Mouse (Mus musculus) erythroblast, adult 5-6 weeks (primary cell): ENCODE measurements around the gene Ndufs5. TPM values are rescaled to one million over a fixed set of nuclear protein-coding genes. Genes with fewer than 3 reads are reported as not detected.

Experiments
- ATAC-seq: replicated peaks from 2 replicates; pipeline ENCODE4 v1.8.0; 2016; ENCODE audit warnings: moderate number of reproducible peaks, mild to moderate bottlenecking, moderate TSS enrichment, inconsistent platforms; ENCODE audit not compliant: poor library complexity, low FRiP score, severe bottlenecking
- total RNA-seq, 2 experiments: library from RNA; stranded (forward) in 1 of 2; stranded (reverse) in 1 of 2; fragments of 150-400 nt in 1 of 2; fragments of 200-764, 138-1000 nt in 1 of 2; gene quantifications; 2 replicates each; pipeline versions ENCODE4 v1.2.3 to v1.2.4; 2015 to 2017; ENCODE audit warnings: low replicate concordance in 2 of 2

The Ndufs5 gene
- 25.3 and 32.9 TPM in 2 replicates for total RNA-seq (2015; ENCODE audit: low replicate concordance)
- total RNA-seq (2017; ENCODE audit: low replicate concordance), result 27.9 and 29.0 TPM in 2 replicates

DNA sequence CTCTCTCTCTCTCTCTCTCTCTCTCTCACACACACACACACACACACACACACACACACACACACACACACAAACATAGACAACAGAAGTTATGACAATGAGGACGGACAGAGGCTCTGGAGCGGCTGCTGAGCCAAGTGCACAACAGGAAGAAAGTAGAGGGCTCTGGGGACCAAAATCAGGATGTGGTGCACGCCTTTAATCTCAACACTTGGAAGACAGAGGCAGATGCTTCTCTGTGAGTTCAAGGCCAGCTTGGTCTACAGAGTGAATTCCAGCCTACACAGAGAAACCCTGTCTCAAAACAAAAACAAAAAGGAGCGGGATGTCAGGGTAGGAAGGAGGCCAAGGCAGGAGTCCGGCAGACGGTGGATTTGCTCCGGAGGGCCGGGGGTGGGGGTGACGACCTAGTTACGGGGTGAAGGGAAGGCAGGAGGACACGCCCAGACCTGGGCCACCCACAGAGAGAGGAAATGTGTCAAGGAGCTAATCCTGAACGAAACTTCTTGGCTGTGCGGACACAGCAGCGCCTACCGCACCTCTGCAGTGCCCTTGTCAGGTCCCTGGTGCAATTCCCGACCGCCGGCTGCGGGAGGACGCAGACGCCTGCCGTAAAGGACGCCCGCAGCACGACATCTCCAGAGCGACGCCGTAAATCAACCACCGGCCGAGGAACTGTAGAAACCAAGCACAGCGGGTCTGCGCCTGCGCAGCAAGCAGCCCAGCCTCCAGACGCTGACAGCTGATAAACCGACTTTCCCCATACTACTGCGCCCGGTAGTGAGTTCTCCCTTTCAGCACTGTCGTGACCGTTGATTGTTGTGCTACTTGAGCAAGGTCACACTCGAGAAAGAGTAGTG lies at the start of gene Ndufs5:
Ndufs5 (minus strand) TSS at position 629 of the 860 bp plus-strand sequence.
- ATAC-seq, result peak; percentile 98

DNA sequence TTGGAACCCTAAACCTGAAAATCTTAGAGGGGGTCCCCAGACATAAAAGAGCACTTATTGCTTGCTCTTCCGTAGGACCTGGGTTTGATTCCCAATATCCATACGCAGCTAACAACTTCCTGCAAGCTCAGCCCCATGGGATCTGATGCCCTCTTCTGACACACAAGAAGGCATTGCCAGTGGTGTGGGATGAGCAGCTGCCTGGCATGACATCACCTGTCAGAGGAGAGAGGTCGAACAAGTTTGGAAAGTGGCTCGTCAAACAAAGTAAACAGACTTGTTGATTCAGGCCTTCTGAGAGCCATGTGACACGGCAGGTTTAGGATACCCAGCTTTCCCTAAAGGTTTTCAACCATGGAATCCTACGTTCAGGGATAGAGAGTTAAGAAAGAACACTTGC lies 47.1 kb upstream of the Ndufs5 start:
- no peak for ATAC-seq

GRCm38 (mm10) chr4:123758306-123758705 lies 40.3 kb upstream of the Ndufs5 start:
- no peak for ATAC-seq

- no peak for ATAC-seq
These were observed 32.8 kb upstream of the Ndufs5 start for GRCm38 (mm10) chr4:123750707-123751312.

DNA sequence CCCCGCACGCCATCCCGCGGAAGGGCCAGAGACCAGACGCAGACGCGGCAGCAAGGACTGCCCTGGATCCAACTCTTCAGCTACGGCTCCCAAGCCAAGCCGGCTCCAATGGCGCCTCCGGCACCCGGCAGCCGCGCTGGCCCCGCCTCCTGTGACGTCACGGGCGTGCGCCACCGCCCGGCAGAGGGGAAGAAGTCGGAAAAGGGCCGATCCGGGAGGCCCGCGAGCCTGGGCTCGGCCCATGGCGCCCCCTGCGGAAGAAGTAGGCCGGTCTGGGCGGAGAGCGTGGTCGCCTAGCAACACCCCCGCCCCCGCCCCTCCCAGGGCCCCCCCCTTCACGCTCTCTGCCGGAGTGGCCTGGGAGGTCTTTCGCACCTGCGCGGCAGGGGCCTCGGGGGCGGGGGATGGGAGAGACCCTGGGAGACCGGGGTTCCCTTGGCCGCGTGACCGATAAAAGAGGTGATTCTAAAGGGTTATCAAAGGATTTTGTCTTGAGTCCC lies 32.2 kb upstream of the Ndufs5 start, which contains the start of gene Akirin1:
Akirin1 (minus strand) TSS at position 194 of the 500 bp plus-strand sequence.
- peak; percentile 95 for ATAC-seq

DNA sequence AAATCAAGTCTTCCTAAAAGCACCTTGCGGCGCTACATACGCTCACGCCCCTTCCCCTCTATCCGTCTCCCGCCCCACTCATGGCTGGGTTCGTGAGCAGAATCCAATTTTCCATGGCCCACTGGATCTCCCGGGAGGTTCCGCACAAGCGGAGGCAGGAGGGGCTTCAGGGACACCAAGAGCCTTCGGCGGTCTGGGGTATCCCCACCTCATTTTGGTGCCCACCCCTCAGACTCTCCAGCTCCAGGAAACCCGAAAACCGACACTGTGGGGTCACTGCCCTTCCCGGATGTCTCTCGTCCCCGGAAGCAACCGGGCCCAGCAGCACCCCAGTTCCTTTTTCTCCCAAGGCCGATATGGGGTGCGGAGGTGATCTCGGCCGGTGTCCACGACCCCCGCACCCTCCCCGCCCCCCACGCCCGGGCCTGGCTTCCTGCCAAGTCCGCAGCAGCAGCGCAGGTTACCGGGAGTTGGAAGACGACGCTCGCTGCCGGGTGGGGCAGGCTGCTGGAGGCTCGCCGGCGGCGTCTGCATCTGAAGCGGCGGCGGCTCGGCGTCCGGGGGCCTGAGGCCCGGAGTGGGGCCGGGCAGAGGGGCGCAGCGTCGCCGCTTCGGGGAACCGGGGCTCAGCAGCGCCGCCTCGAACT lies 31.6 kb upstream of the Ndufs5 start:
- ATAC-seq, result peak; percentile 40

- ATAC-seq, result no peak
These were observed 30.9 kb upstream of the Ndufs5 start for GRCm38 (mm10) chr4:123748726-123749415.

GRCm38 (mm10) chr4:123745221-123745775 lies 27.3 kb upstream of the Ndufs5 start:
- no peak for ATAC-seq

DNA sequence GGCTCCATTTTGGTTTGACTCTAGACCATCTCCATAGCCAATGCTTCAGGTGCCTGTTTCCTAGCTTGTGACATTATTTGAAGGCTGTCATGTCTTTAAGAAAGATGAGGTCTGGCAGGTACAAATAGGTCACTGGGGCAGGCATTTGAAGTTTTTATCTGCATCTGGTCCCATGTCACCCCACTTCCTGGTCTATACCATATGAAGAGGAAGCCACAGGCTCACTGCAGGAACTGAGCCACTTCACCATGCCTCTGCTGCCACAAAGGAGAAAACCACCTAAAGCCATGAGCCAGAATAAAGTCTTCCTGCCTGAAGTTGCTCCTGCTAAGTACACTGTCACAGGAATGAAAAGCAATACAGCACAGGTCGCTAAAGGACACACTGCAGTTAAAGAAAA lies 24.9 kb upstream of the Ndufs5 start:
- no peak for ATAC-seq

GRCm38 (mm10) chr4:123738708-123739107 lies 20.7 kb upstream of the Ndufs5 start:
- no peak for ATAC-seq

- ATAC-seq, result no peak
These were observed 15.5 kb upstream of the Ndufs5 start for GRCm38 (mm10) chr4:123733532-123733931.

DNA sequence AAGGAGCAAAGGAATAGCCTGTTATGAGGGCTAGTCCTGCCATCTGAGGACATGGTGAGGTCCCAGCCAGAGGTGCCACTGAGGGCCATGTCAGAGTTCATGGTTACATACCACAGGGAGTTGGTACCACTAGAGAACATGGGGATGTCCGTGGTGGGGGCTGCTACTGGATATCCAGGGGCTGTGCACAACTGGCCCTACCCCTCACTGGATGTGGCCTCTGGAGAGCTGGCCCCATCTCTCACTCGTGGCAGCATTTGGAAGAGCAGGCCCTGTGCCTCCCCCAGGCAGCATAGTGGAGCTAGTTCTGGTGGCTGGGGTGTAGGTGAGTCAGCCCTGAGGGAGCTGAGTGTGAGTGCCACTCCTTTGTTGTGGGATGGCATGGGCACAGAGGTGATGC lies 14.9 kb upstream of the Ndufs5 start:
- ATAC-seq, result no peak

DNA sequence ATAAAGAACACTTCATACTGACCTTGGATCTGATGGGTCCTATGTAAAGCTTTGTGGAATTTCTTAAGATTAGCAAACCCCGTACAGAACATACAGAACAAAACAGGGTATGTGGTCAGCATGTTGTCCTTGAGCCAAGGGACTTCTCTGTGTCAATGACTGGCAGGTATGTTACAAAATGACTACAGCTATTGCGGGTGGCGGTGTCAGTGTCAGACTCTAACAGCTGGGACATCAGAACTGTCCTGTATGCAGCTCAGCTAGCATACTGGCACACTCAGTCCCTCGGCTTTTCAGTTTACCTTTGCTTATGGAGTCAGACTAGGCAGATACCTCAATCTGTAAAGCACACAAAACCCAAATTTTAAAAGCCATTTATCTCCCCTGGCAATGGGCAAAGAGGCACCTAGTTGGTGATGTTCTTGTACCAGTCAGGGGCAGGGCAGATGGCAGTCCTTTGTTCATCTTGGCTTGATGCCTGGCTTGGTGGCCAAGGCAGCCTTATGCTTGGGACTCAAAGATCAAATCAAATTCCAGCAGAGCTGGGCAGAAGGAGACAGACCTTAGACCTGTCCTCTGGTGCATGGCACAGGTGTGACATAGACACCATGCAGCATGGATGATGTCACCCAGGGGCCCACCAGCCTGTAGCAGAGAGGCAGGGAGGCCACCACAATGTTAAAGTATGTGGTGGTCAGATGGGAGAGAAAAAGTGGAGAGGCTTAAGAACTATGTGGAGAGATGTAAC lies 14.3 kb upstream of the Ndufs5 start:
- ATAC-seq, result no peak

GRCm38 (mm10) chr4:123721761-123722160 lies 3.8 kb upstream of the Ndufs5 start:
- ATAC-seq, result no peak

- ATAC-seq, result no peak
These were observed 405 bp upstream of the Ndufs5 start for GRCm38 (mm10) chr4:123718434-123718780.

DNA sequence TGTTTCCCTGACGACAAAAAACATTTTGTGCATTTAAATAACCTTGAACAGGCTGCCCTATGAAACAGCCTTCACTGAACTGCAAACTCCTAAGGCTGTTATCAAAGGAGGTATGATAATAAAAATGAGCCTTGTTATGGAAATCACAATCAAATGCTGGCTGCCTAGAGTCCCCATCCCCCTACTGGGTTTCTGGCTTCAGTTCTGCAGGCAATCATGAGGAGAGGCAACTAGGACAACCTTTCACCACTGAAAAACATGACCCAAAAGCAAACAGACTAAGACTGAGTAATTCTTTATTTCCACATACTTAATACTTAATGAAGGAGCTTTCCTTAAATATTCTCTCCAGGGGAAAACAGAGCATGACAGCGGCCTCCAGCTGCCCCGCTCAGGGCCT lies 5.6 kb downstream of the Ndufs5 start:
- no peak for ATAC-seq

GRCm38 (mm10) chr4:123707340-123707739 lies 10.7 kb downstream of the Ndufs5 start:
- ATAC-seq, result no peak

DNA sequence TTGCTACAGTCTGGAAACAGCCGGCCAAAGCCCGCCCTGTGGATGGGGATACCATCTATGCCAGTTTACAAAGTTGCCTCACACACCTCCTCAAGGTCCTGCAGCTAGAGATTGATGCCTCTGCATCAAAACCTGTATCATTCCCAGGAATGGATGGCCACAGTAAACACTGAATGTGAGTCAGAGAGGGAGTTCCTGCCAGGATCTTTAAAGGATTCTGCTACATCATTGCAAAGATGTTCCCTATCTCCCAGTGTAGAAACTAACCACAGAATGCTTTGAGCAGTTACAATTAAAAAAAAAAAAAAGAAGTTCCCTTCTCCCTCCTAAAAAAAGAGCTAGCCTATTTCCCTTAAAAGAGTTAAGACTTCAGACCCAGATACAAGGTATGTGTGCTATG lies 12.7 kb downstream of the Ndufs5 start:
- no peak for ATAC-seq

GRCm38 (mm10) chr4:123693384-123693783 lies 24.6 kb downstream of the Ndufs5 start:
- no peak for ATAC-seq
